Mouse (Mus musculus) urinary bladder, postnatal 4 days (tissue): ENCODE results near the gene Gm21981.
A peak's percentile ranks its signal among the peaks of the same experiment; 100 is the strongest.

Experiments
- DNase-seq, 2 experiments: peaks; one replicate each; pipeline ENCODE4 v3.0.0; 2021 to 2022; ENCODE audit warnings: low spot score in 2 of 2

Gm21981 gene

DNA sequence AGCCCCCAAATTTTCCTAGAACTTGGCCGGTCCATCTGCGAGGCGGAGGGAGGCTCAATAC, at the start of gene Gm21981:
Gene Gm21981 (minus strand): TSS at position 14 of the 61 bp plus-strand sequence.
- DNase-seq: no peak

DNA sequence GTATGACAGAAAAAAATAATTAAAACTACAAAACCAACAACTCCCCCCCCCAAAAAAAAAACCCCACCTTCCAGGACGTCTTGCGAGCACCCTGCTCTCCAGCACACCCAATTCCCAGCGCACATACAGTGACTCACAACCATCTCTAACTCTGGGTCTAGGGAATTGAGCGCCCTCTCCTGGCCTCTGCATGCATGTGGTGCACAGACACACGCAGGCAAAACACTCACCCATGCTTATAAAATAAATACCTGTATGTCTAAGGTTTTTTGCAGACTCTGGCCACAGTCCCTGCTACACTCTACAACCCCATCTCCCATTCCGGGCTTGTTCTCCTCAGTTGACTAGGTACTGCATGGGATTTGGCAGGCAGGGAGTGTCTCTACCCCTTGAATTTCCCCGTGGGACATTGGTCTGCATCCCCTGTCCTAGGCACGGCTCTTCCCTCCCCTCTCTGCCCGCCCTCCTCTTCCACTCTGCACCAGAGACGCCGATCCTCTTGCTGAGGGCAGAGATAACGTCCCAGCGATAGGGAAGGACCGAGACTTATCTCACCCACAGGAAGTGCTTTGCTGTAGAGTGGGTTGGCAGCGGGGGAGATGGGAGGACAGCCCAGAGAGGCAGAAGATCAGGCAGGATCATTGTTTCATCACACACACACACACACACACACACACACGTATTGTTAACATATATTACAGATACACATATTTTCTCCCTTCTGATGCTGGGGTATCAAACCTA, 48.9 kb upstream of the Gm21981 start:
- no peak for DNase-seq

DNA sequence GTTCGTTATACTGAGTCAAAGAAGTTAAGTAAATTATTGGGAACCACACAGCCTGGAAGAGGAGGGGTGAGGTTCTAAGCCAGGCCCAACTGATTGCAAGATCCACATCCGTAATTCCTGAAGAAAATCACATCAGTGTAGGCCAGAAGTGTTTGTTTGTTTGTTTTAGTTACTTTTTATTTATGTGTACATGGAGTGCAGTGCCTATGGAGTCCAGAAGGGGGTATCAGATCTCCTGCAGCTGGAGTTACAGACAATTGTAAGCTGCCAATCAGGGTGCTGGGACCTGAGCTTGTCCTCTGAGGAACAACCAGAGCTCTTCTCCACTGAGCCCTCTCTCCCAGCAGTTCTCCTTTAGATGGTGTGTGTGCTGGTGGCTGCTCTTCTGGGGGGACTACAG, 45.9 kb upstream of the Gm21981 start:
- no peak for DNase-seq

DNA sequence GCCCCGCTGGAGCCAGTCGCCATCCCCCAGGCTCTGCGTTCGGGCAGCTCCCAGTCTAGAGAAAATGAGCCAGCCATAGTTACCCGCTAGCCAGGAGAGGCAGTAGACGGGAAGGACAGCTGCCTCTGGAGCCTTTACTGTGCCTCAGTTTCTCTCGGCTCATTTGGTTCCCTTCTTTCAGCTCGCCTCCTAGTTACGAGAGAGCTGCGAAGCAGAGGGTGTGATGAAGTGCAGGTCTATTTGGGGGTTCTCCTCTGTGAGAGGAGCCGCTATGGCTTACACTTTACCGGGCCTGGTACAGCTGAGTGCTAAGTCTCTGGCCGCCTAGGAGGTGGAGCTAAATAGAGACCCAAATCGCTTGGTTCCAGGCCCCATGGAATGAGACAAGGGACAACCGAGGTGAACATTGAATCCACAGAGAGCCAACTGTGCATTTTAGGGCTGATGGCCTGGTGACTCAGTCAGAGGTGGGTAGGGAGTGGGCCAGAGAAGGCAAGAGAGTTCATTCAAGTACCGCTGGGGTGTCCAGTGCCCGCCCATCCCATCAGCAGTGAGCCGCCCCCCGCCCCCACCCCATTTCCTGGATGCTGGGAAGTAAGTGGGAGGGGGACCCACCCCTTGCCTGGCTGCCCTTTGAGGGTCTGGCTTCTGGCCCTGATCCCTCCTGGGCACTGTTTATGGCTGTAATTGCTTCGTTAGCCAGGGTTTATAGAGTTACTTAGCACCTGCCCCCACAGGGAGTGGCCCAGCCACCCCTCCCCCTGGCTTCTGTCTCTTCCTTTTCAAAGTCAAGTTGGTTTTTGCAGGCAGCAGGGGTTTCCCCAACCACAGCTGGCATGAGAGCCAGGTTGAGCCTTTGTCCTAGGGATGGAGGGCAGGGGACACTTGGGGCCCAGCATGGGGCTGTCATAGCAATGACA, 44.9 kb upstream of the Gm21981 start:
- DNase-seq: no peak

DNA sequence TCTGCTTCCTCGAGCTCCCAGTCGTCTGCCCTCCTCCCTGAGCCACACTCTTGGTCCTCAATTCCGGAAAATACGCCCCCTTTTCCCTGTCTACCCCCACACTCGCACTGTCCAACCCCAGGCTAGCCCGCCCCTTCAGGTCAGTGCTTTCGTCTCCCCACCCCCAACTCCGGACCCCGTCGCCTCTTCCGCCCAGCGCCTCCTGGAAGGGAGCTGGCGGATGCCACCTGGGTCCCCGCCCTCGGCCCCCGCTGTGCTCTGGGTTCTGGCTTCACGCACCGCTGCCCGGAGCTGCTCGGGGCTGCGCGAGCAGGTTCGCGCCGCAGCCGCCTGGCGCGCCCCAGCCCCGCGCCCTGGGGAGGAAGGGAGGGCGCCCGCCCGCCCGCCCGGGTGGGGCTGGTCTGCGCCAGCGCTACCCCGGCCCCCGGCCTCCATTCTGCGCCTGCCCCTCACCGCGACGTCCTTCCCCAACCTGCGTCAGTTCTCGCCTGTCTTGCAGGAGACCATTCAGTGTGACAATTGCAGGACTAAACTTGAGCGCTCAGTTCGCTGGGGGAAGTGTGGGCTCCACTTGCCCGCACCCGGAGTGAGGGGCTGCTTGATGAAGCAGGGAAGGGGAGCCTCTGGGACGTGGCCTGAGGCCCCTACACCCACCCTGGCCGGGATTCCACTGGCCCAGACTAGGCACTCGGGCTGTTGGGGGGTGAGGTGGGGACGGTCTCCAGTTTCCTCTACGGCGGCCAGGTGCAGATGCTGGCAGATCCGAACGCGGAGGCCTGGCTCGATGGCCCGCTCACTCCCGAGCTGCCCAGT, 44.0 kb upstream of the Gm21981 start:
- DNase-seq: peak in 1 of 2 experiments; percentile 48

GRCm38 (mm10) chr17:47737271-47738065, 43.2 kb upstream of the Gm21981 start:
- DNase-seq: peak; percentile 87 to 88

DNA sequence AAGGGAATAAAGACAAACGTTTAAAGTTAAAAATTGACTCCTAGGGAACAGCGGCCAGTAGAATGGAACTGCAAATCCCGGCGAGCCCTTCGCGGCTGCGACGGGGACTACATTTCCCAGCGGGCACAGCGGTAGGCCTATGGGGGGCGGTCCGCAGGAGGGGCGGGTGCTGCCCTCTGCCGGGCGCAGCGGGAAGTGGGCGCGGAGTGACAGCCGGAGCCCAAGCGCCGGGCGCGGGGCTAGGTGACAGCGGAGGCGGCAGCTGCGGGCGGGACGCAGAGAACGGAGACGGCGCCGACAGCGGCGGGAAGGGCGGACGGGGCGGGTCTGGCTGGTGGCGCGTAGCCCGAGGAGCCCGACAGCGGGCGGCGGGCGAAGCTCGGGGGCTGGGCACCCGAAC, 42.6 kb upstream of the Gm21981 start, which contains the start of gene Tfeb:
Gene Tfeb (plus strand): TSS at position 175 of the 400 bp plus-strand sequence.
- peak; percentile 94 to 97 for DNase-seq

- DNase-seq: no peak
Measured at GRCm38 (mm10) chr17:47735553-47736100, 41.4 kb upstream of the Gm21981 start.

- DNase-seq: no peak
Measured at GRCm38 (mm10) chr17:47730633-47731575, 36.6 kb upstream of the Gm21981 start.

DNA sequence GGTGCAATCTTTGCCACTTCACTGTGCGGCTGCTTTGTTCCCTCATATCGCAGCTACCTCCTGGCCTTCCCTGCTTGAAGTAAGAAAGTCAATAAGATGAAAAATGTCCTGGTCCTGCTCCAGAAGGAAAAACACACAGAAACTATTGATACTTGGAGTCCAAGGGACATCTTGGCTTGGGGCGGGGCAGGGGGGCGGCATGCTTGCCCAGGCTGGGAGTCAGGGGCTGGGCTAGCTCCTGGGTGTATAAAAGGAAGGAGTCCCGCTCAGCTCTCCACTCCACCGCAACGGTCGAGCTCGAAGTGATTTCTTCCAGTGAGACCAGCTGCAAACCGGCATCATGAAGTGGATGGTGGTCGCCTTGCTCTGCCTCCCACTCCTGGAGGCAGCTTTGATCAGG, 32.3 kb upstream of the Gm21981 start, which contains the start of gene Pgc:
Gene Pgc (plus strand): TSS at position 277 of the 400 bp plus-strand sequence.
- DNase-seq: no peak

- no peak for DNase-seq
Measured at GRCm38 (mm10) chr17:47721183-47721582, 26.9 kb upstream of the Gm21981 start.

DNA sequence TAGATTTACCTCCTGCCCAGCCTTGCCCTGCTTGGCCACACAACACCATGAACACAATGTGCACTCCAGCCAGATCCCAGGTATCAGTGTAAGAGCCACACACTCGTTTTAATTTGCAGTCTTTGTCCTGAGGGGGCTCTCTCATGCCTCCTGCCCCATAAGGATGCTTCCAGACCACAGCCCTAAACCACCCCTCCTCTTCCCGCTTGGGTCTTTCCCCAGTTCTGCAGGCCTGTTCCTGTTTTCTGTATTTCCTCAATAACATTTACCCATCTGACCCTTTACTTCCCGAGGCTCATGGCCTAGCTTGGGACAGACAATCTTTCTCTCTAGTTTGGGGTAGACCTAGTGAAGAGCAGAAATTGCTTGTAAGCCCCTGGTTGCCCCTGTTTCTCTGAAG, 20.8 kb upstream of the Gm21981 start:
- no peak for DNase-seq

- DNase-seq: no peak
Measured at GRCm38 (mm10) chr17:47712889-47713571, 18.8 kb upstream of the Gm21981 start.

DNA sequence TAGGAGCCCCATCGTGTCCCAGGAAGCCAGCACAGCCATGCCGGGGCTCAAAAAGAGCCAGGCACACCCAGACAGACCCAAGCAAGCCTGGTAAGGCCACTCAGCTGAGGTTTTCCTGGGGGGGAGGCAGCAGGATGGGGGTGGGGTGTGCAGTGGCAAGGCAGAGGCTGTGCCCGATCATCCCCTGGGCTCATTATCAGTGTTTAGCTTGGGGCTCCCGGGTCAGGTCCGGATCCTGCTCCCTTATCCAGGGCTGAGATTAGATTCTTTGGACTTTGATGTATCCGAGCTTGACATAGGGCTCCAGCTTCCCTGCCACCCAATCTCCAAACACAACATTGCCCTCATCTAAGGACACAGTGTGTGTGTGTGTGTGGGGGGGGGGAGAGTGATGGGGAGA, 17.6 kb upstream of the Gm21981 start:
- DNase-seq: no peak

GRCm38 (mm10) chr17:47710036-47710435, 15.8 kb upstream of the Gm21981 start:
- DNase-seq: no peak

- DNase-seq: no peak
Measured at GRCm38 (mm10) chr17:47708972-47709371, 14.7 kb upstream of the Gm21981 start.

DNA sequence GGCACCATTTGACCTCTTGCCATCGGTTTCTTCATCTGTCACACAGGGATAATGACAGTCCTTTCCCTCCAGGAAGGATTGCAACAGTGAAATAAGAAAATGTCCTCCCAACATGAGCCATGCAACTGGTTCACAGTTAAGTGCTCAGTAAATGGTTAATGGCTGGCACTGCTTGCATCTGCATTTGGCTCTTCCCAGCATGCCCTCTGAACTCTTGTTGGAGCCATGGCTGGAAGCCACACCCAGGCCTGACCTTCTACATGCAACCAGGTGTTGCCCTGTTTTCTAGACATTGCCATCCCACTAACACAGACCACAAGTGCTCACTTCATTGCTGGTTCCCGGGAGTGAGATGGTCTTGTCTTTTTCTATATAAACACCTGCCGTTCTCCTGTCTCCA, 13.7 kb upstream of the Gm21981 start:
- DNase-seq: no peak

GRCm38 (mm10) chr17:47706196-47706595, 11.9 kb upstream of the Gm21981 start:
- DNase-seq: no peak

DNA sequence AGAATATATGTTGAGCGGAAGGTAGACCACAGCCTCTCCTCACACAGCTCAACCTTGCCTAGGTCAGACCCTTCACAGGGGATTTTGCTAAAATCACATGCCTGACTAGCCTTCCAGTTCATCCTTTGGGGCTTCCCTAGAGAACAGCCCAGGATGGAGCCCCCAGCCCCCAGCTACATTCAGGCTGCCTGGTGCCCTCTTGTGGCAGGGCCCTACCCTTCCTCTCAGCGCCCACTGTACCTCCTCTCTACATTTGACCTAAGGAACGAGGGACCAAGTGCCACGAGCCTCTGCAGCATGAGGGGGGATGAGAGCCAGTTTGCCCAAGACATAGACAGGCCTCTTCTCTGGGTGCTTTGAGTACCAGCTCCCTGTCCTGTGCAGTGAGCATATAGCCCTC, 10.4 kb upstream of the Gm21981 start:
- no peak for DNase-seq

GRCm38 (mm10) chr17:47703556-47703955, 9.3 kb upstream of the Gm21981 start:
- DNase-seq: no peak
